Mouse (Mus musculus): ENCODE results near the gene Vmn1r203. TPM values are rescaled to one million over a fixed set of nuclear protein-coding genes. Genes with fewer than 3 reads are reported as not detected.

Gene Vmn1r203
- polyA plus RNA-seq (2012; rRNA removed), result not detected in 2 replicates

DNA sequence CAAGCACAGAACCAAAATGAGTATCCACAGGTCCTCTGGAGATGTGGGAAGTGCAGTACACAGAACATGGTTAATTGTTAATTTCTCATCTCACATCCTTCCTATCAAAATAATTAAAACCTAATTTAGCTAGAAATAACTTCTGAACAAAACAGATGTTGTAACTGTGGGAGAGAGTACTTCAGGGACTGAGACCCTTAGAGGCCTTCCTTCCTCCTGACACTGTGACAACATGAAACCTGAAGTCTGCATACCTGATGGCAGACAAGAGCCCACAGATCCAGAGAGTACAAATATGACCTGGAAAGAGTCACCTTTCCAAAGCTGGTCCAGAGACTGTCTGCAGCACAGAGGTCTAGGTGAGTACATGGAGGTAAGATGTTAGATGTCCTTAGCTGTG is at the start of gene Vmn1r203:
Vmn1r203 (plus strand) TSS at position 301 of the 400 bp plus-strand sequence.

DNA sequence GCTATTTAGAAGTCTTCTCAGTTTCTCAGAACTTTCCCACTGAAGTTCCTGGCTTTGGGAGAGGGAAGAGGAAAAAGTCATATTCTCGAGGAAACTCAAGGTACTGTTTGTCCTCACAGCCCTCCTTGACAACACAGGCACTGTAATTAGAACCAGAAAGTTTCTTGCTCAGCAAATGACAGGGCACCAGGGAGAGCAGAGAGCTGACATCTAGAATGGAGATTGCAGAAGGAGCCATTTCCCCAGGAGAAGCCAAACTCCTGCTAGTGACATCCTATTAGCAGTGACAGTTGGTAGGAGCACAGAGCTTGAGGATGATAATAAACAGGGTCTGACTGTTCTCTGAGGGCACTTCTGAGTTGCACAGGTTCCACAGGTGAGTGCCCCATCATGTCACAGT is 46.3 kb upstream of the Vmn1r203 start, which contains the start of gene Vmn1r201:
Vmn1r201 (plus strand) TSS at position 301 of the 400 bp plus-strand sequence.

DNA sequence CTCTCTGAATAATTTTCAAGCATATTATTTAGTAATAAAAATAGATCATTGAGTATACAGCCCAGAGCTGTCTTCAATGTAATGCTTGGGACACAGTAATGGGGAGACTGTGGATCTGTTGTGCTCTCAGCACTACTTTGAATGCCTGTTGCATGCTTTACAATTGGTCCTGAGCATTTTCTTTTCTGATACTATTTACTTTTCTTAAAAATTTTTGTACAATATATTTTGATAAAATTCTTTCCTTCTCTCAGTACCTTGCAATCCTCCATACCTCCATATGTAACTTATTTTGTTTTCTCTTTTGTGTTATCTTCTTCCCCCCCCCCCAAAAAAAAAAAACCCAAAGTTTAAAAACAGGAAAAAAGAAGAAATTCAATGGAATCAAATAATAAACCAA is 12.6 kb upstream of the Vmn1r203 start, which contains the start of gene Vmn1r202:
Vmn1r202 (minus strand) TSS at position 101 of the 400 bp plus-strand sequence.

DNA sequence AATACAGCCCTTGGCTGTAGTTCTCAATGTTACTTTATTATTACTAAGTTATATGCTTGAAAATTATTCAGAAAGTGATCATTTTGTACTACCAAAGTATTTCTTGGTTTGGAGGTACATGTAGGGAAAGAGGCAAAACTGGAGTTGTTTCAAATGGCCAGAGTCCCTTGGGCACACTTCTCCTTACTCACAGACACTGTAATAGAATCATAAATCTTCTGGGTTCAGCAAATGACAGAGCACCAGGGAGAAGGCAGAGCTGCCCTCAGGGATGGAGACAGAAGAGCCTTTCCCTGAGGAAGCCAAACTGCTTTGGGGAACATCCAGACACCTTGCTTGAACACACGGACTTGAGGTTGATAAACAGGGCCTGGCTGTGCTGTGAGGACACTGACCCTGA is 35.0 kb downstream of the Vmn1r203 start, which contains the start of gene Vmn1r204:
Vmn1r204 (plus strand) TSS at position 301 of the 400 bp plus-strand sequence.

Other genes with a start within 250 kb of the Vmn1r203 start
- gene Vmn1r195, start 247.6 kb upstream of the Vmn1r203 start, polyA plus RNA-seq (2012; rRNA removed), result not detected in 2 replicates
- gene Vmn1r196, start 228.2 kb upstream of the Vmn1r203 start, polyA plus RNA-seq (2012; rRNA removed), result not detected in 2 replicates
- not detected in 2 replicates for gene Vmn1r197, start 193.5 kb upstream of the Vmn1r203 start, polyA plus RNA-seq (2012; rRNA removed)
- gene Vmn1r198, start 167.8 kb upstream of the Vmn1r203 start, polyA plus RNA-seq (2012; rRNA removed), result not detected in 2 replicates
- not detected in 2 replicates for gene Vmn1r199, start 138.3 kb upstream of the Vmn1r203 start, polyA plus RNA-seq (2012; rRNA removed)
- not detected in 2 replicates for gene Vmn1r200, start 127.7 kb upstream of the Vmn1r203 start, polyA plus RNA-seq (2012; rRNA removed)
- not detected in 2 replicates for gene Vmn1r201, start 46.2 kb upstream of the Vmn1r203 start, polyA plus RNA-seq (2012; rRNA removed)
- not detected in 2 replicates for gene Vmn1r202, start 12.7 kb upstream of the Vmn1r203 start, polyA plus RNA-seq (2012; rRNA removed)
- not detected in 2 replicates for gene Vmn1r204, start 35.1 kb downstream of the Vmn1r203 start, polyA plus RNA-seq (2012; rRNA removed)
- gene Vmn1r205, start 74.9 kb downstream of the Vmn1r203 start, polyA plus RNA-seq (2012; rRNA removed), result not detected in 2 replicates
- not detected in 2 replicates for gene Vmn1r206, start 106.1 kb downstream of the Vmn1r203 start, polyA plus RNA-seq (2012; rRNA removed)
- not detected in 2 replicates for gene Vmn1r207-ps, start 211.5 kb downstream of the Vmn1r203 start, polyA plus RNA-seq (2012; rRNA removed)

All from liver, embryonic 14 days (tissue).